Mouse (Mus musculus) megakaryocyte, embryonic 14.5 days (primary cell): ENCODE results near the gene Pard6a.

Experiments used
- FLI1 ChIP-seq: IDR thresholded peaks from 2 replicates; pipeline ENCODE4 v1.6.1; 2012; ENCODE audit warnings: low read length, inconsistent platforms, mixed read lengths
- GATA1 ChIP-seq: IDR thresholded peaks from 3 replicates; pipeline ENCODE4 v1.6.1; 2012; ENCODE audit warnings: mixed read lengths, low read length, inconsistent platforms, borderline replicate concordance

GRCm38 (mm10) chr8:105693648-105694047 lies 7.3 kb upstream of the Pard6a start:
- TF ChIP-seq FLI1 (no peak), GATA1 (no peak)
